Mouse (Mus musculus) layer of hippocampus, adult 9-11 months (tissue): ENCODE measurements around the gene Ctsa.
A peak's percentile ranks its signal among the peaks of the same experiment; 100 is the strongest.
"Not testable (repeated sequence)": the region's sequence is repeated elsewhere in the genome, so short reads cannot be mapped to it uniquely, and the experiment has no call there.

Experiments used
- DNase-seq: peaks from one replicate; pipeline ENCODE4 v3.0.0; 2022

Ctsa gene

DNA sequence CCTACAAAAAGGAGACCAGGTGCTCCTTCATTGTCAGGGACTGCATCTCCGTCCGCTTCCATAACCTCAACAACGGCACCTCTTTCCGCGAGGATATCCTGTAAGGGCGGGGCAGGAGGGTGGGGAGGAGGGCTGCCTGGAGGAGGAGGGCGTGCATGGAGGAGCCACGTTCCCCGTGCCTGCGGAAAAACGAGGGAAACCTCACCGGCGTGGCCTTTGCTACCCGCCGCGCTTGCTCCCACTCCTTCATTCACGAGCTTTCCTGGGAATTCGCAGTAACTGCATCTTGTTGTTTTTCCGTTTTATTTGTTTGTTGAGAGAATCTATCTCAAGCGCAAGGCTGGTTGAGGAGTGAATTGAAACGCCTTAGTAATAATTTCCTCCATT is 27.3 kb upstream of the Ctsa start:
- DNase-seq, result no peak

DNA sequence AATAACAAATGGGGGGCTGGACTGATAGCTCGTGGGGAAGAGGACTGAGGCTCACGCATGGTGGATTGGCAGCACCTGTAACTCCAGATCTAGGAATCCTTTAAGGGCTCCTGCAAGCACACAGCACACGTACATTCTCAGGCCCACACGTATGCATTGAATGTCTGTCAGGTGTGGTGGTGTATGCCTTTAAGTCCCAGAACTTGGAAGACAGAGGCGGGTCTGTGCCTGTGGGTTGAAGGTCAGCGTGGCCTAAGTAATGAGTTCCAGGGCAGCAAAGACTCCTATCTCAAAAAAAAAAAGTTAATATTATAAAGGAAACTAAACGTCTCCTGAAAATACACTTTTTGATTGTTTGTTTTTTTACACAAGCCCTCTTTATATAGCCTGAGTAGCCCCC is 26.1 kb upstream of the Ctsa start:
- no peak for DNase-seq

DNA sequence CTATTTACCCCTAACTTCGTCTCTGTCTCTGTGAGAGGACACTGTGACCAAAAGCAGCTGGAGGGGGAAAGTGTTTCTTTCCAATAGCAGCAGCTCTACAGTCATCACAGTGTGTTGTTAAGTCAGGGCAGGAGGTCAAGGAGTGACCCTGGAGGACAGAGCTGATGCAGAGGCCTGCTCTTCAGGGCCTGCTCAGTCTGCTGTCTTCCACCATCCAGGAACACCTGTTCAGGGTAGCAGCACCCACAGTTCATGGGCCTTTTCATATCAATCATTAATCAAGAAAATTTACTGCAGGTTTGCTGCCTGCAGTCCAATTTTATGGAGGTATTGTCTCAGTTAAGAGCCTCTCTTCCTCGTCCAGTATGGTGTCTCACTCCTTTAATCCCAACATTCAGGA is 19.1 kb upstream of the Ctsa start:
- no peak for DNase-seq

DNA sequence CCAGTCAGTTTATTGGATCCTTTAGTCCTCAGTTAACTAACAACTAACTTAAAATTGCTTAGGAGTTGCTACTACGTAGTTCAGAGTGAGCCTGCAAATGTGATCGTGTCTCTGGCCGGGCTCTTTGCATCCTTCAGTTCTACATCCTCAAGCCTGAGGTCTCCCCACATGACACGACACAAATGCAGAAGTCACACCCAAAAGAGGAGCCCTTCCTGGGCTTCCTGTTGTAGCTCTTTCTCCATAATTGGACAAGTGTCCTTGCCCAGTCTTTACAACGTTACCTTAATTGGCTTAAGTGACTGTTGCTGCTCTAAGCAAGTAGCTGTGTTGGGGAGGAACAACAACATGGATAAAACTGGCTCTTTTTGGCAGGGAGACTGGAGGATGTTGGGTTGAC is 17.3 kb upstream of the Ctsa start:
- DNase-seq, result no peak

DNA sequence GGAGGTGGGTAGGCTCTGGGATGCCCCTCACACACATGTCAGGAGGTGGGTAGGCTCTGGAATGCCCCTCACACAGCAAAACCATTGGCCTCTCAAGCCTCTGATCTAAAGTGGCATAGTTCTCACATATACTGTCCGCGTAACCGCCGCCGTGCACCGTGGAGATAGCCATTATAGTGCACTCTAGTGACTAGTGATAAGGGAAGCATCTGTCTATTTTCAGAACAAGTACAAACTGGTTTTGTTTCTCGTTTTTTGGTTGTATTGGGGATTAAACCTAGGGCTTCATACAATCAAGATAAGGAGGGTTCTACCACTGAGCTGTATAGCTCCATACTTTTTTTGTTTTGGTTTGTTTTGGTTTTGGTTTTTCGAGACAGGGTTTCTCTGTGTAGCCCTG is 16.9 kb upstream of the Ctsa start:
- DNase-seq, result no peak

DNA sequence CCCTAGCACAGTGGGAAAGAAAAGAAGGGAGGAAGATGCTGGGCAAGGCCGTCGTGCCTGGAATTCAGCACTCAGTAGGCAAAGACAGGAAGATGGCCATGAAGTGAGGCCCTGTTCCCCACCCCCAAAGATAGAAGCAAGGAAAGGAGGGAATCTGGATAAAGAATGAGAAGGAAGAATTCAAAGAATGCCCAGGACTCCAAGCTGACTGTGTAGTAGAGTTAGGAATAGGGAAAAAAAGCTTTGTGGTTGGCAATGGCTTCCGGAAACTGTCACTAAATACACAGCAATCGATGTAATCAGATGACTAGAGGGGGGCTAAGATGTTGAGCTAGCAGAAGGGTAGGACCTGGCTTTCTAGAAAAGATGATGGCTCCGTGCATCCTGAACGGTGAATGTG is 15.5 kb upstream of the Ctsa start:
- no peak for DNase-seq

DNA sequence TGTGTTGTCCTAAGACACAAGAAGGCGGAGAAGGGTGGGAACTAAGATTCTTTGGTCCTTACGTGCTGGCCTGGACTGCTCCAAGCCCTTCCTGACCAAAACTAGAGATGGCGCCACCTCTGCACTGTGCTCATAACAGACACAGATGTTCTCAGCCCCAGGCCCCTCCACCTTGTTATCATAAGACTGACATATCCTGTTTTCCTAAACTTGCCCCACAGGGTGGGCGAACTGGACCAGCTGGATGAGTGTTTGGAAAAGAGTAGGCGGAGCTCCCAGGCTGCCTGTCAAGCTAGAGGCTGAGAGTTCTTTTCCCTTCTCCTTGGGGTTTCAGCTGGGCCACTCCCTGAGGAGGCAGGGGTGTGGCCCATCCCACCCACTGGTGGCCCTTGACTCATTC is 15.0 kb upstream of the Ctsa start:
- no peak for DNase-seq

DNA sequence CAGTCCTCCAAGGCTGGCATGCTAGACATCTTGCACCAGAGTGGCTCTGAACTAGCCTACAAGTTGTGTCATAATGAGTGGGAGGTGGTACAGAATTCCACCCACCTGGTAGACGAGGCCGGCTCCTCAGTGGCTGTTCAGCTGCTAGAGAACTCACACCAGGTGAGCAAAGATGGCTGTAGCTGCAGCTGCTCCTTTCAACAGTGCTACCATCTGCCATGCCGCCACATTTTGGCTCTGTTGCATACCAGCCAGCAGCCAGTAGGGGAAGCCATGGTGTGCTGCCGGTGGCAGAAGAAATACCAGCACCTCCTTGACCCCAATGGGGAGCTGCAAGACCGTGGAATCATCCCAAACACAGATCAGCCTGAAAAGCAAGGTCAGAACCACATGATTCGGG is 11.6 kb upstream of the Ctsa start:
- DNase-seq, result no peak

DNA sequence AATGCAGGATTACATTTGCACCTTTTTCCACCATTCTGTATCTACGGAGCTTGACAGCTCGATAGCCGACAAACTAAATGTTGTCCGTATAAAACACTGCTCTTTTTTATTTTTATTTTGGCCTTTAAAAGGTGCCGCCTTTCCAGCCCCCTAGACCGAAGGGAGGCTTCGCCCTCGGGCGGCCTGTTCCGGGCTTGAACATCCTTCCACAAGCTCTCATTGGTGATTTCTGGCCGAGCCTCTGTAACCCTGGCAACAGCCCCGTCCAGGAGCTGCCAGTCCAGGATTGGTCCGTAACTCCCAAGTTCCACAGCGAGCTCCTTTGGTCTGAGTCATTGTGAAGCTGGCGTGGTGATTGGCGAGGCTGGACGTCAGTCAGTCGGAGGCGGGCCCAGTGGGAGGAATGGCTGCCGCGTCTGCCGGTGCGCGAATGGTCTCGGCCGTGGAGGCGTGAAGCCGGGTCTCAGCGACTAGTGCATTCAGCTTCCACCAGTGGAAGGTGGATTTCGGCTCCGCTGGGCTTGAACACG is 10.0 kb upstream of the Ctsa start, which contains the start of gene Zswim1:
Gene Zswim1 (plus strand): TSS at position 51 of the 530 bp plus-strand sequence.
- peak; percentile 99 for DNase-seq

DNA sequence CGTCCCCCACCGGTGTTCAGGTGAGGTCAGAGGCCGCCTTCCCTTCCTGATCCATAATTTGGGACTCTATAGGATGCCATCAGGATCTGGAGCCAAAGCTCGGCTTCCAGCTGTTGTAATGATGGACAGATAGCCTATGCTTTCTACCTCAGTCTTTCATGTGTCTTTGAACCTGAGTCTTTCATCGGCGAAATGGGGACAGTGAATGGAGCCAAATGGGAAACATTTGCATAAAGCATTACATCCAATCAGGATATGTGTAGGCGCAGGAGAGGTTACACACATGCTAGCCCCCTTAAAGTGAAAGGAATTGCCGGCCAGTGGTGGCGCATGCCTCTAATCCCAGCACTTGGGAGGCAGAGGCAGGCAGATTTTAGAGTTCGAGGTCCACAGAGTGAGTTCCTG is 9.5 kb upstream of the Ctsa start:
- peak; percentile 51 for DNase-seq

DNA sequence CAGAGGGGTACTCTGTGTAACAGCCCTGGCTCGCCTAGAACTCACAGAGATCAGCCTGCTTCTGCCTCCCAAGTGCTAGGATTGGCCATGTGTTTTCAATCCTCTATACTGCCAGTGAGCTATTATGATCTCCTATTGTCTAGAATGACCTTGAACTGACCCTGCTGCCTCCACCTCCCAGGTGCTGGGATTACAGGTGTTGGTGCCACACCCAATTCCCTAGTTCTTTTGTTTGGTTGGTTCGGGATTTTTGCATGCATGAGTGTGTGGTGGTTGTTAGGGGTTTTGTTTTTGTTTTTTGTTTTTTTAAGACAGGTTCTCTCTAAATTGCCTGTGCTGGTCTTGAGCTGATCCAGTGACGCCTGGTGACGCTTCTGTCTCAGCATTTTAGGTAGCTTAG is 8.7 kb upstream of the Ctsa start:
- DNase-seq, result no peak

DNA sequence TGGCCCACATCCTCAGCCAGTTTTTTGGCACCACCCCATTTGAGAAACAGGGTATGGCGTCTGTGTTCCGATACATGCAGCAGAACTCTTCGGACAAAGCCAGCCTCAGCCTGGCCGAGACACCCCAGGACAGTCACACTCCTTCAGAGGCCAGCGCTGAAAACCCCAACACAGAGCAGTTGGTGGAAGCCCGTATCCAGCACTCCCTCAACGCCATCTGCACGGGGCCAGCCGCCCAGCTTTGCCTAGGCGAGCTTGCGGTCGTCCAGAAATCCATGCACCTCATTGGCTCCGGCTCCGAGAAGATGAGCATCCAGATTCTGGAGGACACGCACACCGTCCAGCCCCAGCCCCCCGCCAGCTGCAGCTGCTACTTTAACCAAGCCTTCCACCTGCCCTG is 7.2 kb upstream of the Ctsa start:
- DNase-seq, result no peak

DNA sequence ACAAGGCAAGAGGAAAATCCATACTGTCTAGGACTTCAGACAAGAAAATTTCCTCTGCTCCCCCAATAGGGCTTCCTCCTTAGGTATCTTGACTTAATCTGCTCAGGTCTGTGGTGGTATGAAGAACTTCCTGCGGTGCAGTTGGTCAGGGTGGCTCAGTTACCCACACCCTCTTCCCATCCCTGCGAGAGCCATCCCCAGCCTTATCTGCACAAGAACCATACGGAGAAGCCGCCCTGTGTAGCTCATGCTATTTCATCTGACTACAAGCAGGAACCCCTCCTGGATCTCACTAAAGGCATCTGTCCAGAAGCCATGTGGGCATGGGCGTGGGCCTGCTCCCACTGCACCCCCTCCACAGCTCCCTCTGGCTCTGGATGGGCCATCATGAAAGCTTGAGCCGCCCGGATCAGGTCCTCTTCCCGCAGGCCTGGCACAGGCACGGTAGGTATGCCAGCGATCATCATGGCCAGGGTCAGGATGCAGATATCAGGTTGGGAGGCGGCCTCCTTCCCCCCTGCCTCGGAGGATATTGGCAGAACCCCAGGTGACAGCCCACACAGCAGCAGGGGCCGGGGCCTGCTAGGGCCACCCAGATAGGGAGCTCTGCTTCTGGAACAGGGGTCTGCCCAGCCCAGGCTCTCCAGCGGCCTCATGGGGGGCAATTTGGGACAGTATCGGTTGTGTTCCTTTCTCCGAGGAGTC is 5.4 kb upstream of the Ctsa start:
- no peak for DNase-seq

DNA sequence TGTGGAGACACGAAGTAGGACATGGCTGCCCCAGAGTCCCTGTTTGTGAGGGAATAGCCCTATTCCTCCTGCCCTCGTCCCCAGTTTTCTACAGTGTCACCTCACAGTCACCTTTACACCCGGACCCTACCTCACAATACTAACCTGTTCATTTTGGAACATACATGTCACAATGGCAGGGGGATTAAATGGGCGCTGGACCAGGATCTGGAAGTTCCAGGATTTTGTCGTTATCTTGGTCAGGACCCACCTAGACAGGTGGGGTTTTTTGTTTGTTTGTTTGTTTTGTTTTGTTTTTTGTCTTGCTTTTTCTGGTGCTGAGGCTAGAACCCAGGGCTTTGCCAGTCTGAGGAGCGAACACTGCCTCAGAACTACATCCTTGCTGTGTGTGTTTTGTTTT is 4.2 kb upstream of the Ctsa start, which contains the start of gene Spata25:
Gene Spata25 (minus strand): TSS at position 101 of the 400 bp plus-strand sequence.
- DNase-seq, result no peak

DNA sequence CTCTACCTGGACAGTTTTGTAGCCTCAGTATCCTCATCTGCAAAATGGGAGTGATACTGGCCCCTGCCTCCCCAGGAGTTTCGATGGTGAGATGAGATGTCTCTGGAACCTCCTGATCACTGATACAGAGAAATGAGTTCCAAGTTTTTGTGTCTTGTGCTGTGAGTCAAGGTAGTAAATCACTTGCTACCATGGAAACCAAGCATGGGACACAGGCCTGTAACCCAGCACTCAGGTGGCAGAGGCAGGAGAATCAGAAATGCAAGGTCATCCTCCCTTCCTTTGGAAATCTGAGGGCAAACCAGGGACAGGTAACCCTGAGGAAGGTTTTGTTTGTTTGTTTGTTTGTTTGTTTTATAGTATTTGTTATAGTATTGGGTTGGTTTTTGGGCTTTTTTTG is 3.6 kb upstream of the Ctsa start:
- DNase-seq, result no peak

DNA sequence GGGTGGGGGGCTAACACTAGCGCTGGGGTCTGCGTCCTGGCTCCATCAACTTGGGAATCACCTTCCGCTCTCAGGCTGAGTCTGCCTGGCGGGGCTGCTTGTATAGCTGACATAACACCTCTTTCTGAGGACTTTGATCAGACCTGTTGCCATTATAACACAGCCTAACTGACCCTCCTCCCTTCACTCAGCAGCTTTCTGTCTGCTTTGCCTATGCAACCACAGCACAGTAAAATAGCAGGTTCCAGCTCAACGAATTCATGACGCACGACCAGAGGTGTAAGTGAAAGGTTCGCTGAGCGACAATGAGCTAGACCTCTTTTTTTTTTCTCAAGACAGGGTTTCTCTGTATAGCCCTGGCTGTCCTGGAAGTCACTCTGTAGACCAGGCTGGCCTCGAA is 1.6 kb upstream of the Ctsa start:
- no peak for DNase-seq

DNA sequence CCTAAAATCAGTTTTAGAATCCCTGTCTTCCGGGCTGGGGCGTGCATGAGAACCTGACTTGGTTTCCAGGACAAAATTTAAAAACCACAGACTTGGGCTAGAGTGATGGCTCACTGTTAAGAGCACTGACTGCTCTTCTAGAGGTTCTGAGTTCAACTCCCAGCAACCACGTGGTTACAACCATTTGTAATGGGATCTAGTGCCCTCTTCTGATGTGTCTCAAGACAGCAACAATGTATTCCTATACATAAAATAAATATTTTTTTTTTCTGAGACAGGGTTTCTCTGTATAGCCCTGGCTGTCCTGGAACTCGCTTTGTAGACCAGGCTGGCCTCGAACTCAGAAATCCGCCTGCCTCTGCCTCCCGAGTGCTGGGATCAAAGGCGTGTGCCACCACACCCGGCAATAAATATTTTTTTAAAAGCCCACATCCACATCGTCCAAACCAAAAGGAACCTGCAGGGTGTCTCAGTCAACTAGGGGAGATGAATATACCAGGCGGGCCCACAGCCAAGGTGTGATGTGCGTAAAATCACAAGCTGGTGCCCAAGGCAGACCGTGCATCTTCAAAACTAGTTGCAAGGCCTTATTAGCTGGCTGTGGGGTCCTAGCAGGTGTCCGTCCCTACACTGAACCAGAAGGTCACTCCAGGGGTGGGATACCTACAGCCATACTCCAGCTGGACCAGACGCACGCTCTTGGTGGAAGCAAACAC is 483 bp upstream of the Ctsa start:
- DNase-seq, result no peak

DNA sequence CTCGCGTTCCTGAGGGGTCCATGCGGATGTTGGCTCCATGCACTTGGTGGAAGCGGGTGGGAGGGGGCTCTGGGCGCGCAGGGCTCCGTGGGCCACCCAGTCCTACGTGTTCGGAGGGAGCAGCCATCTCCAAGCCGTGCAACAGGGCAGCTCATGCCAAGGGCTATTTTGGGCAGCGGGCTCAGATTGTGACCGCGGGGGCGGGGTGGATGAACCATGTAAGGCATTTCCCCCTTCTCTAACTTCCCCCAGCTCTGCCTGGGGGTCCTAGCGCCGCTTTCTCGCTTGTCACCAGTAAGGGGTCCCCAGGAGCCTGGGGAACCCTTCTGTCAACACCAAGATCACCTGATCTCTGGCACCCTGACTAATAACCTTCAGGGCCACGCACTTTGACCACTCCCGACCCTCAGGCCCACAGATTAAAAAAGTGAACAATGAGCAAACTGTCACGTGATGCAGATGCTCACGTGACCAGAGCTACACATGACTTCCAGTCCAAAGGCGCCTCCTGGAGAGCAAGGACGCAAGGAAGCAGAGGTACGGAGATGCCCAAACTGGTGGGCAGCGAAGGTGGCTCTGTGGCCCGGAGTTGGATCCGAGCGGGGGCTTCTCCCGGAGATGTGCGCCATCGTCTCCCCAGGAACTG is 764 bp downstream of the Ctsa start, which contains the start of gene Neurl2:
Gene Neurl2 (minus strand): TSS at position 143 of the 646 bp plus-strand sequence.
- DNase-seq, result peak; percentile 96

DNA sequence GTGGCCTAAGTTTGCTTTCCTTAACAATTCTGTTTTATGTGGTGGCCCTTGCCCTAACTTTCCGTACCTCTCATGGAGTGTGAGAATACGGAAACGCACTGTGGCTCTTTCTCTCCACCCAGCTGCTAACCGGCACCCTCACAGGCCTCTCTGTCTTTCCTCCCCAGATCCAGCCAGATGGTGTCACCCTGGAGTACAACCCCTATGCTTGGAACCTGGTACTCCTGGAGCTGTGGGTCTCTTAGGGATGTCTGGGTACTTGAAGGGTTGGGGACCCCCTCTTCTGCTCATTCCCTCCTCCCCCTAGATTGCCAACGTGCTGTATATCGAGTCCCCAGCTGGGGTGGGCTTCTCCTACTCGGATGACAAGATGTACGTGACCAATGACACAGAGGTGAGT is 1.9 kb downstream of the Ctsa start:
- DNase-seq, result no peak

DNA sequence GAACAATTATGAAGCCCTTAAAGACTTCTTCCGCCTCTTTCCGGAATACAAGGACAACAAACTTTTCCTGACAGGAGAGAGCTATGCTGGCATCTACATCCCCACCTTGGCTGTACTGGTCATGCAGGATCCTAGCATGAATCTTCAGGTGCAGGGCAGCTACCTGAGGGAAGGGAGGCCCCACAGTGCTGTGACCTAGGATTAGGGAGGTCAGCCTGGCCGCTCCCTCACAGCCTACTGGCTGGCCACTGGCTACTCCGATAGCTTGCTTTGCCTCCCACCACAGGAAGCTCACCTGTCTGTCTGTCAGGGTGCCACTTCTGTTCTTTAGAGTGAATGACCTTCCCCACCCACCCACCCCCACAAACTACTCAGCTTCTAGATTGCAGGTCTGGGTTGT is 2.5 kb downstream of the Ctsa start:
- DNase-seq, result no peak

DNA sequence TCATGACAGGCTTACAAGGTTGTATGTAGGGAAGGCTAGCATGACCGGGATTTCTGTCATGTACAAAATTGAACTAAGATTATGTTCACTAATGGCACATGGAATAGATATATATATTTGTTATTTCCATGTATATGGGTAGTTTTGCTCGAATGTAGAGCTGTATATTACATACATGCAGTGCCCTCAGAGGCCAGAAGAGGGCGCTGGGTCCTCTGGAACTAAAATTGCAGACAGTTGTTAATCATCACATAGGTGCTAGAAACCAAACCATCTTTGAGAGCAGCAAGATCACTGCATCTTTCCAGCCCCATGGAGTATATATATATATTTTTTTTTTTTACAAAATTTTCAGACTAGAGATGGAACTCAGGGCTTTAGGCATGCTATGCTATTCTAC is 13.1 kb downstream of the Ctsa start:
- no peak for DNase-seq

DNA sequence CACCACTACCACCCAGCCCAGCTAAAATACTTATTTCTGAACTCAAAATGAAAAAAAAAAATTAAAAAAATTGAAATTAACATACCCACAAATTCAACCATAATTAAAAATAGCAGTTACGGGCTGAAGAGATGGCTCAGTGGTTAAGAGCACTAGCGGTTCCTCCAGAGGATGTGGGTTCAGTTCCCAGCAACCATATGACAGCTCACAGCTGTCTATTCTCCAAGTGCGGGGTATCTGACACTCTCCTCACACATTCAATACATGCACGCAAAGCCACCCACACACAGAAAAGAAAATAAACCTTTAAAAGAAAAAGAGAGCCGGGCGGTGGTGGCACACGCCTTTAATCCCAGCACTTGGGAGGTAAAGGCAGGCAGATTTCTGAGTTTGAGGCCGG is 17.4 kb downstream of the Ctsa start:
- no peak for DNase-seq

DNA sequence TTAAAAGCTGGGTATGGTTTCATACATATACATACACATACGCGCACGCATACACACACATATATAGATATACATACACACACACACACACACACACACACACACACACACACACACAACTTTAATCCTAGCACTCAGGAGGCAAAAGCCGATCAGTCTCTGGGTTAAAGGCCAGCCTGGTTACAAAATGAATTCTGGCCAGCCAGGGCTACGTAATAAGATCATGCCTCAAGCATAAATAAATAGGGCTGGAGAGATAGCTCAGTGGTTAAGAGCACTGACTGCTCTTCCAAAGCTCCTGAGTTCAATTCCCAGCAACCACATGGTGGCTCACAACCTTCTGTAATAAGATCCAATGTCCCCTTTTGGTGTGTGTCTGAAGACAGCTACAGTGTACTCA is 22.9 kb downstream of the Ctsa start:
- not testable (repeated sequence) for DNase-seq
